Mouse (Mus musculus) macrophage (primary cell): ENCODE data around the gene Adam25. TPM values are rescaled to one million over a fixed set of nuclear protein-coding genes. Genes with fewer than 3 reads are reported as not detected.
"Not testable (repeated sequence)": the region's sequence is repeated elsewhere in the genome, so short reads cannot be mapped to it uniquely, and the experiment has no call there.

Experiments
- H3K27ac ChIP-seq: fragments of 350-480 bp; formaldehyde crosslinking; 2 replicates; pipeline ENCODE4 v1.9.0; 2021
- H3K36me3 ChIP-seq: fragments of 350-480 bp; formaldehyde crosslinking; 2 replicates; pipeline ENCODE4 v1.9.0; 2021; ENCODE audit errors: inconsistent target
- H3K4me3 ChIP-seq: fragments of 350-480 bp; formaldehyde crosslinking; 2 replicates; pipeline ENCODE4 v1.9.0; 2021; ENCODE audit errors: inconsistent target
- H3K79me2 ChIP-seq: fragments of 350-480 bp; formaldehyde crosslinking; 2 replicates; pipeline ENCODE4 v1.9.0; 2021; ENCODE audit errors: inconsistent target
- WGBS: methylation state at CpG from one replicate; pipeline ENCODE4 v1.1.7; 2026; ENCODE audit warnings: inconsistent platforms; ENCODE audit not compliant: missing documents; 5-methylcytosine and 5-hydroxymethylcytosine counted together
- polyA plus RNA-seq: library from polyadenylated mRNA; stranded (reverse); fragments of 250-400 nt; gene quantifications from 3 replicates; pipeline ENCODE4 v1.2.4, GENCODE M21; 2018; ENCODE audit warnings: inconsistent platforms
- total RNA-seq, 78 experiments: library from RNA; depleted of rRNA; stranded (reverse); fragments of 250-400 nt; gene quantifications; 1 replicate in 9 of 78; 2 replicates in 24 of 78; 3 replicates in 43 of 78; 4 replicates in 2 of 78; pipeline ENCODE4 v1.2.4; 2018; ENCODE audit warnings: inconsistent platforms in 56 of 78

The Adam25 gene
- not detected for total RNA-seq (2018; cell fraction: chromatin; rRNA removed)
- not detected for total RNA-seq (2018; cell fraction: cytosol; rRNA removed)
- not detected for total RNA-seq (2018; cell fraction: nucleus; rRNA removed)
- not detected in 3 replicates for polyA plus RNA-seq

- H3K27ac ChIP-seq, H3K79me2 ChIP-seq, H3K36me3 ChIP-seq, H3K4me3 ChIP-seq: not testable (repeated sequence)
- 70% methylated on average over 1 of the region's 1 CpGs for WGBS
Measured at GRCm38 (mm10) chr8:40751908-40752307, at the start of gene Adam25. Gene Adam25 (plus strand): TSS chr8:40752208.

GRCm38 (mm10) chr8:40715406-40715805 lies 36.6 kb upstream of the Adam25 start:
- H3K79me2 ChIP-seq, H3K27ac ChIP-seq, H3K36me3 ChIP-seq, H3K4me3 ChIP-seq: not testable (repeated sequence)
- 95% methylated on average over 4 of the region's 4 CpGs for WGBS

- Histone ChIP-seq H3K36me3 (no peaks in the 10 kb centered on the region), H3K4me3 (no peak overlapping the region), H3K27ac (no peak overlapping the region), H3K79me2 (no peaks in the 10 kb centered on the region)
- WGBS: 84% methylated on average over 7 of the region's 7 CpGs
Measured at GRCm38 (mm10) chr8:40715986-40716385, 36.0 kb upstream of the Adam25 start.

GRCm38 (mm10) chr8:40783320-40783719 lies 31.3 kb downstream of the Adam25 start:
- Histone ChIP-seq H3K27ac (no peak overlapping the region), H3K36me3 (no peaks in the 10 kb centered on the region), H3K4me3 (no peak overlapping the region), H3K79me2 (no peaks in the 10 kb centered on the region)

- 60% methylated on average over 1 of the region's 1 CpGs for WGBS
- H3K36me3 ChIP-seq, H3K79me2 ChIP-seq, H3K4me3 ChIP-seq, H3K27ac ChIP-seq: not testable (repeated sequence)
Measured at GRCm38 (mm10) chr8:40792973-40793372, 41.0 kb downstream of the Adam25 start, which contains the start of gene Adam20. Gene Adam20 (plus strand): TSS chr8:40793273.

GRCm38 (mm10) chr8:40803379-40804079 lies 51.5 kb downstream of the Adam25 start:
- no peaks in the 10 kb centered on the region for H3K79me2 ChIP-seq
- WGBS: 96% methylated on average over 2 of the region's 2 CpGs
- no peak overlapping the region for H3K4me3 ChIP-seq
- no peaks in the 10 kb centered on the region for H3K36me3 ChIP-seq
- no peak overlapping the region for H3K27ac ChIP-seq

Other genes with a start within 250 kb of the Adam25 start
- gene Adam24, start 77.1 kb upstream of the Adam25 start, polyA plus RNA-seq: not detected in 3 replicates
- gene Adam20, start 41.1 kb downstream of the Adam25 start, polyA plus RNA-seq: not detected in 3 replicates
- gene Adam39, start 70.8 kb downstream of the Adam25 start, polyA plus RNA-seq: not detected in 3 replicates